Mouse (Mus musculus) cortical plate, adult 2 months (tissue): Measurements from ENCODE around the gene Mtmr4.

Experiments used
- CTCF ChIP-seq: fragments of 200-500 bp; IDR thresholded peaks from 2 replicates; pipeline ENCODE4 v1.5.1; 2011; ENCODE audit warnings: mild to moderate bottlenecking, control low read depth, low read length; ENCODE audit not compliant: insufficient read depth; ENCODE audit errors: extremely low read depth
- POLR2A ChIP-seq: fragments of 200-500 bp; IDR thresholded peaks from 2 replicates; pipeline ENCODE4 v1.6.1; 2011; ENCODE audit warnings: mild to moderate bottlenecking, low read length, control low read depth; ENCODE audit not compliant: insufficient read depth; ENCODE audit errors: extremely low read depth

DNA sequence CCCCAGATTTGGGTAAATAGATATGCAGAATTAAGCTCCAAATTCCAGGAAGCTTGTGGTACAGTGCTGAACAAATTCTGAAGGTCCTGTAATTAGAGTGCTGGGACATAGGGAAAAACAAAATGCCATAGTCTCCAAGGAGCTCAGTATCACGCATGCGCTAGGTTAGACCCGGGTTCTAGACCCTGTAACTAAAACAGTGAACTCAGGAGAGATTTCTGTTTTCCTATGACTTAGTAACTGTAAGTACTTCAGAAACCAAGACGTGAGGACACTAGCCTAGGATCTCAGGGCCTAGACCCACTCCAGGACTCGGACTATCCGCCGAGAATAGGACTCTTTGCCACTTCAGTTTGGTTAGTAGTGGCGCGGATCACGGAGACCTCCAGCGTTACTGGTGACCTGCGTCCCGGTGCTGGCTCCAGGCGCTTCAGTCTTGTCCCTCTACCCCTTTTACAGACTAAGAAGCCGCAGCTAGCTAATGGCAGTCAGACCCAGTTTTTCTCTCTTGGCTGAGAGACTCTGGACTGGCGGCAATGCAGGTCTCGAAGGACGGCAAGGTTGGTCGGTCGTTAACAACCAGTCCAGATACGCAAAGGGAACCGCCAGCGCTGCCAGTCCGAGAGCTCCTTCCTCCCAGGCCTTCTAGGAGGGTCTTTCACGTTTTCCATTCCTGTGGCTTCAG is 979 bp upstream of the Mtmr4 start:
- TF ChIP-seq CTCF (no peak), POLR2A (no peak)
